Mouse (Mus musculus): ENCODE data around the gene Plekha7.

Gene Plekha7

DNA sequence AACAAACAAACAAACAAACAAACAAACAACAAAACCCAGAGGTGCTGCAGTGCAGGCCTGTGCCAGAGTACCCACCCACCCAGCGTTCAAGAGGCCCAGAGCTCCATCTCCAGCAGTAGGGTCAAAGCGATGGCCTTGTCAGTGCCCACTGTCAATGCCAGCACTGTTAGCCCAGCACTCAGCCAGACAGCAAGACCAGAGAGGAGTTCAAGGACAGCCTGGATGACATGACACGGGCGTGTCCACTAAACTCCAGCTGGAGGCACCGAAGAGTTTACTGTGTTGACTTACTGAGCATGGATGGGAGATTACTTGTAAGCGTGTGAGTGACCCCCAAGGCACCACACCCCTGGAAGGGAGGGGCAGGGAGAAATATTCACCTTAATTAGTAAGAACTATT is 81.9 kb downstream of the Plekha7 start:
- in situ Hi-C loops (cut with MboI; ENCODE audit: unreplicated experiment in 2 of 2) = no loop called here

DNA sequence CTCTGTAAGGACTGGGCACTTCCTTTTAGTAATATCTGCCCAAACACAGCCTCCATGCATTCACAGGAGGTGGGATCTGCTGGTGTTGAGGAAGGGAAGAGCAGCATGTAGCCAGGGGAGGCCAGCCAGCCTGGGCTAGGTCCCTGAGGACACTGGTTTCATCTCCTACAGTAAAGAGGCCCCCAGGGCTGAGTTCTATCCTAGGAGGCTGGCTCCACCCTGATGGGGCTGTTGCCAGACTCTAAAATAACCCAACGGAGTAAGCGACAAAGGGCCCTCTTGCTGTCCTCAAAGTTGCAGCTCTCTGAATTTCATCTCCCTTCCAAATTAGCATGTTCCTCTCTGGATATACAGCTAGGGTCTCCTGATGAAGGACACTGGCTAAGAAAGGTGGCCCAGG is 83.6 kb downstream of the Plekha7 start:
- in situ Hi-C loops (cut with MboI; ENCODE audit: unreplicated experiment in 2 of 2) = no loop called here

DNA sequence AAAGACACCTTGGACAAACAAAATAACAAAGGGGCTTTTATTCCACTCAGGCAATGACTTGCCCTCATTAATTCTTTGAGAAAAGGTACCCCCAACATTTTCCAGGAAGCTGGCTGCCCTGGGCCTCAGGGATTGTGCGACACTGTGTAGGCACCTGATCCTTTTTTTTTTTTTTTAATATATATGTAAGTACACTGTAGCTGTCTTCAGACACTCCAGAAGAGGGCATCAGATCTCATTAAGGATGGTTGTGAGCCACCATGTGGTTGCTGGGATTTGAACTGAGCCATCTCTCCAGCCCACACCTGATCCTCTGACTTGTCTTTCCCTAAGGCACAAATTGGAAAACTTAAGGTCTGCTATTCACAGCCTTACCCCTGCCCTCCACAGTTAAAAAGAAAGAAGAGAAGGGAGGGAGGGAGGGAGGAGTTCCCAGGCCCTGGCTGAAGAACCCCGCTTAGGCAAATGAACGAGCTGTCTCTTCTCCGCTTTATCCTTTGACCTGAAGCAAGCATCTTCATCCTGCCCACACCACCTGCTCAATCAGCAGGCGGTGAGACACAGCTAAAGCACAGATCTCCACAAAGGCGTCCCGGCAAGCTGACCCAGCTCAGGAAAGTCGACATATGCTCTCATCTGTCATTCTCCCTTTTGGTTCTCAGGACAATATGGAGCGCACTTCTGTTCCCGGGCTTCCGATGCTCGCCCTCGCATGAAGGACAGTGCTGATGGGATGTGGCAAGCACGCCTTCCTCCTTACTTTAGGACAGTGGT is 85.0 kb downstream of the Plekha7 start:
- in situ Hi-C loops (cut with MboI; ENCODE audit: unreplicated experiment in 2 of 2) = no loop called here

DNA sequence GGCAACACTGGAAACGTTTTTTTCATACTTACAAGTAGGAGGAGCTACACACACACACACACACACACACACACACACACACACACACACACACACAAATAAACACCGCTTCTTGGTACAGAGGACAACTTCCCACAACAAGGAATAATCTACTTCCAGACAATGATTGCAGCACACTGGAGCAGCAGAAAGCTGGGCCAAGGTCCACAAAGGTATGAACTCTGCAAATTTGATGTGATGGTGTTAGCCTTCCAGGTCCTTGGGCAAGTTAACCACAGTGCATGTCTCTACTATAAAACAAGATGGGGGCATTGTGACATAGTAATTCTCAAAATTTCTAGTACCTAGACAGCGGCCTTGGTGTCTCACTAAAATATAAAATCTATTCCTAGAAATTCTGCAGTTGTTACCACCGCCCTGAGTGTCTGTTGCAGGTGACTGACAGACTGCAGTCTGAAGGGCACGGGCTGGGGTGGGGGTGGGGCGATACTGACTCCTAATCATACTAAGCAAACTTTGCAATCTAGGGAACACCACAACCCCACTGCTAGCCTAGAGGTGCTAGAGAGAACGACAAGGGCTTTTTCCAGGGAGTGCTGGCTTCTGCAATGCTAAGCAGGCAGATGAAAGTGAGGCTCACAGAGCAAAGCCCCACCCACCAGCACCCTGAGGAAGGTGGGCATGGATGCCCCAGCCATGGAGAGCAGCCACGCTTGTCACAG is 85.7 kb downstream of the Plekha7 start:
- in situ Hi-C loops (cut with MboI; ENCODE audit: unreplicated experiment in 2 of 2) = no loop called here

DNA sequence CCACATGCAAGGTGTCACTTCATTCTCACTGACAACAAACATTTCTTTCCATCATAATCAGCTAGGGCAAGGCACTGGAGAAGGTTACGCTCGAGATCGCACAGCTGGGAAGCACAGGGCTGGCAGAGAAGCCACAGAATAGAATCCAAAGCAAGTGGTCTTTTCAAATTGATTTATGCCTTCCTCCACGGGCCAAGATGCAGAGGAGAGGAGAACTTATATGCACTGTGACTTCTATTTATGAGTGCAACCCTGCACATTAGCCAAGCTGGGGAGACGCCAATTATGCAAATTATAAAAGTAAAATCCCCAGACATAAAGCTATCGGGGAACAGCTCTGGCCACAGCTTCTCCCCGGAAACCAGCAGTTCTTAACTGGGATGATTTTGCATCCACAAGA is 86.3 kb downstream of the Plekha7 start:
- in situ Hi-C loops (cut with MboI; ENCODE audit: unreplicated experiment in 2 of 2) = no loop called here

DNA sequence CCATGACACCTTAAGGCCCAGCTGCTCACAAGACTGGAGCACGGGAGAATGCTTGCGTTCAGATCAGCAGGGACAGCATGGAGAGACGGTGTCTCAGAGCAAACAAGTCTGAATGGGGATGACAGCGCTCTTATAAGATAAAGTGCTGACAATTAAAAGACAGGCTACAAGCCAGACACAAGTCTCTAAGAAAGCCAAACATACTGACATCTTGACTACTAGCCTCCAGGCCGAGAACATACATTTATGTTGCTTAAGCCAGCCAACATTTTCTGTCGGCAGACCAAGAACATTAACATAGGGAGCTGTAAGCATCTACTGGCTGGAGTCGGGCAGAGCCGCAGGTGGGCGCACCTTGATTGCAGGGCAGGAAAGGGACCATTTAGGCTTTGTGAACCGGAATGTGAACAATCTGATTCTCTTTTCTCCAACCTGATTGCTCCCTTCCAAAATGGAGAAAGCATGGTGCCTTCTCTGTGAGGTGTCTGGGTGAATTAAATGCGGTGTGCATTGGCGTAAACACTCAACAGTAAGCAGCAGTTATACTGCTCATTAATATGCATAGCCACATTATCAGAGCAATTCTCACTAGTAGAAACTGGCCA is 88.0 kb downstream of the Plekha7 start:
- in situ Hi-C loops (cut with MboI; ENCODE audit: unreplicated experiment in 2 of 2) = no loop called here

DNA sequence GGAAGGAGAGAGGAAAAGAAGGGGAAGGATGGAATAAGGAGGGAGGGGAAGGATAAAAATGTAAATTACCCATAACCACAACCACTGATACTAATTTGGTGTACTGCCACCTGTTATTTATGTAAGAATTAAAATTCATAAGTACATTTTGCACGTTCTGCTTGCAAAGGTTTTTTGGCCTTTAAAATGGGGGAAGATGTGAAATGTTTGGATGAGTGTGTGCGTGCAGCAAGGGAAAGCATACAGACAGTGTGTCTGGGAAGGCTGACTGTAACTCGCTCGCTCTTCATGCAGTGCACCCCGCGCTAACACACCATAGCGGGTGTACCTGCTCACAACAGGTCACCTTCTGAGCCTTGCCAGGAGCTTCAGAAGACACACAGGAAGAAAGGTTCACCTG is 90.4 kb downstream of the Plekha7 start:
- in situ Hi-C loops (cut with MboI; ENCODE audit: unreplicated experiment in 2 of 2) = no loop called here

DNA sequence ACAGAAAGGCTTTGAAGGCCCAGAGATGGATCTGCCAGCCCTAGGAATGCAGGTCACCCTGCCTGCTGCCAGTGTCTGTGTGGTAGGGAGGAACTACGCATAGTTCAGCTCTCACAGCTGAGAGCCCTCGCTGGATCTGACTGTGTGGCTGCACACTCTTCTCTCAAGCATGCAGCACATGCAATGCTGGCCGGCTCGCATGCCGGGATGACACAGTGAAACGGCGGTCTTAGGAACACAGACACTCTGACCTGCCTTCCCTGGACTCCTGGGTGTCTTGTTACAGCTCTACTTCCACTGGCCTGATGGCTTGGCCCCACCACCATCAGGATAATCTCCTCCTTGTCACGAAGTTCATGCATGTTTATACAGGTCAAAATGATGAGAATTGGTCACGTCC is 96.3 kb downstream of the Plekha7 start:
- in situ Hi-C loops (cut with MboI; ENCODE audit: unreplicated experiment in 2 of 2) = no loop called here

DNA sequence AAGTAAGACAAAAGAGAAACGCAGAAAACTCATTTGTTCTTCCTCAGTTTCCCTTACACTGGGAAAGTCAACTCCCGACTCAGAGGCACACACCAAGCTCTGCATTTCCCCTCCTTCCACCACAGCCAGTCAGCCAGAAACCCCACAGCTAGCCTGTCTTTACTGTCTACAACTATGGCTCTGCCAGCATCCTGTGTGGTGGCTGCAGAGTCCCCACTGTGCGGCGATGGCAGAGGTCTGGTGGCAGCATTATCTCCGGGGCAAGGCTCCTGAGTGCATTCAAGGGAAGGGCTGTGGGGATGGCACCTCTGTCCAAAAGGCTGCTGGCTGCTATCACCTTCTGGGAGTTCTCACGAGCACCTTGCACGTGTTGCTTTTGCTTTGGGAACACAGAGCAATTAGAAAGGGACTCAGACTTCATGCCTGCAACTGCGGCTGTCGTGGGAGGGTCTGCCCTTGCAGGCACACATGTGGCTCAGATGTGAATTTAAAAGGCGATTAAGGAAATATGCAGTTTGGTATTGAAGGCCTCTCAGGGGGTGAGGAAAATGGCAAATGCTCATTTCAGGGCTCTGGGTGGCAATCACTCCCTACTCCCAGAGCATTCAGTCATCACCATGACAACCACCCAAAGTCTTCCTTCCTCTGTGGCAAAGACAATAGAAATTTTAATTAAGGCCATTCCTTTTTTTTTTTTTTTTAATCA is 98.1 kb downstream of the Plekha7 start:
- in situ Hi-C loops (cut with MboI; ENCODE audit: unreplicated experiment in 2 of 2) = no loop called here

DNA sequence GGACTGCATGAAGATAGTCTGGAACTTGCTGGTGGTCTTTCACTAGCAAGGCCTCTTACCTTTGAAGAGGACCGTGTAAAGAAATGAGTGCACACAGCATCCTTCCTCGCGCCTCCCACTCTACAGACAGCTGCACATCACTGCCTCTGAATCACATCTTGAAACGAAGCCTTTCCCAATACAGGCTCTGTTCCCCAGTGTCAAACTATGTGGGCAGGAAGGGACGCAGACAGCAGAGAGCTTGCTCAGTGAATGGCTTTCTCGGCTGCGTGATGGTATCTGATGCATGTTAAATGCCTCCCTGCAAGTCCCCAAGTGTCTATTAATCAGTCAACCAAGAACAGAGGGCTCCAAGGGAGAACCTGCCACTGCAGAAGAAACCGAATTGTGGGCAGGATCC is 99.3 kb downstream of the Plekha7 start:
- in situ Hi-C loops (cut with MboI; ENCODE audit: unreplicated experiment in 2 of 2) = no loop called here

DNA sequence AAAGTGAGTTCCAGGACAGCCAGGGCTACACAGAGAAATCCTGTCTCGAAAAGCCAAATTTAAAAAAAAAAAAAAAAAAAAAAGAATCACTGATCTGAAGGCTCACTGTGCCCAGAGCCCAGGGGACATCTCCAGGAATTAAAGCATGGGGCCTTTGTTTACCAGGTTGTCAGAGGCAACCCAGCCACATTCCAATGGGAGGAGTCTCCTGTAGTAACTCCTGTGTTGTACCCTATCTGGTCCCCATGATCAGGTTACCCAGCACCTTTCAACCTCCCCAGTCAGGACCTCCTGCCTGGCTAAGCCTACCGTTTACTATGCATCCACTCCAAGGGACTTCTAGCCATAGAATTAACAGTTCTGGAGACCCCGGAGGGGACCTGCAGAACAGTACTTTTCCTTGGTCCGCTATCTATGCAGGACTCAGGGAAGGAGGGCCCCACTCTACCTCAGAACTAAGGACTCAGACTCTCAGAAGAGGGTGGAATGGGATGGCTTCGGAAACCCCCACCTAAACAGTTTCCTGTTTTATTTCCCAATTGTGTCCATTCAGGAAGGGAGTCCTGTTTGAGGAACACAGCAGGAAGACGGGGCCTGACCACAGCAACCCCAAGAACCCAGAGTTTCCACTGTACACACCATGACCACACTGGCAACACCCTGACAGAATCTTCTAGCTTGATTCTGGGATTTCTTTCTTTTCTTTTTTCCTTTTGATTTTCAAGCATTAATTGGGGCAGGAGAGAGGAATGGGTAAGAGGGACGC is 101.2 kb downstream of the Plekha7 start:
- in situ Hi-C loops (cut with MboI; ENCODE audit: unreplicated experiment in 2 of 2) = no loop called here

DNA sequence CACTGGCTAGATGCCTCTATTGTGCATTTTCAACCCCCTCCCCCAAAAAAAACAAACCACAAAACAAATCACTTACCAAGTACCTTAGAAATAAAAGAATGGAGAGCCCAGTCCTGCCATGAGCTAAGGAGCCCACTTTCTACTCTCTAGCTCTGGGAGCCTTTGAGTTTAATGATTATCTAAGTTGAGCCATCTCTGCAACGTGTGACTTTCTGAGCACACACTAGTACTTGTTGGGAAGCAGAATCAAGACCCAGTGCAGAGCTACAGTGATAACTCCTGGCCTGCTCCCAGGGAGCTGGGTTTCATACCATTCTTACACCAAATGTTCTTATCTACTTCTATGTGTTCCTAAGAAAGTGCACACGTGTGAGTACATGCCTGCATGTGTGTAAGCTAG is 102.7 kb downstream of the Plekha7 start:
- in situ Hi-C loops (cut with MboI; ENCODE audit: unreplicated experiment in 2 of 2) = no loop called here

DNA sequence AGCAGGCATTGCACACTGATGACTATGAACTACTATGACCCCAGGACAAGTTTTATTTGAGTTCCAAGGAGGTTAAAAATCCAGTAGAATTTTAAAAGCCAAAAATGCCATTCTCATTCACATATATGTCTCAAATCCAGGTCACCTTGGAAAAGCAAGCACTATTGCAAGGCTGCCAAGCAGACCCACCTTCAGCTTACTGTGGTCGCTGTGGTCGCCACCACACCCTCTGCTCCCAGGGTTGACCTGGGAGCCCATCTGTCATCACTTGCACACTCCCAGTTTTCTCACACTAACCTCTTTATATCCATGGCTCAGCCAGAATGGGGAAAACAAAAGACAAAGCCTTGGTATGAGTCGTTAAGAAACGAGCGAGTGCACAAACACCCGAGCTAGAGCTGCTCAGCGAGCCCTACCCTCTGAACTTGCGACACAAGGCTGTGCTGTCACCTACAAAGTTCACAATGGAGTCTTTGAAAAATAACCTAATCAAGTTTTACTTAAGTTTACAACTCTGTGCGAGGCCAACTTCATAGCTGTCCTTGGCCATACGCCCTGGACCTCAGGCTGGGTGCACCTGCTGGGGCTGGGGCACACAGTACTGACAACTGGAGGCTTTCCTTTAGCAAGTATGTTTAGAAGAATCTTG is 106.0 kb downstream of the Plekha7 start:
- in situ Hi-C loops (cut with MboI; ENCODE audit: unreplicated experiment in 2 of 2) = no loop called here

DNA sequence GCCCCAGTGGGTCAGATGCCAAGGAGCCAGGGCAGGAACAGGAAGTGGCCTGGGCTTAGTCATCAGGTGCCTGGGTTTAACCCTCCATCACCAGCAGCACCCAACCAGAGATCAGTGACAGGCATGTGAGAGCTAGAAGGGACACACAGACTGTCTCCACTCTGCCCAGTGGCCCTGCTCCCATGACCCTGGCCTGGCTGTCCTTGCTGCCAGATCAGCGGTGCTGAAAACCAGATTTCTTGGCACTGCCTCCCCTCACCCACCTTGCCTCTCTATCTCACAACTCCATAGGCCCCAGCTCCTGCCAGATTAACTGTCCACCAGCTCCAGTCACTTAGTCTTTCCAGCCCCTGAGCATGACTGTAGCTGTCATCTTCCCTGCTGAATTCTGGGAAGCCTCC is 107.2 kb downstream of the Plekha7 start:
- in situ Hi-C loops (cut with MboI; ENCODE audit: unreplicated experiment in 2 of 2) = no loop called here

DNA sequence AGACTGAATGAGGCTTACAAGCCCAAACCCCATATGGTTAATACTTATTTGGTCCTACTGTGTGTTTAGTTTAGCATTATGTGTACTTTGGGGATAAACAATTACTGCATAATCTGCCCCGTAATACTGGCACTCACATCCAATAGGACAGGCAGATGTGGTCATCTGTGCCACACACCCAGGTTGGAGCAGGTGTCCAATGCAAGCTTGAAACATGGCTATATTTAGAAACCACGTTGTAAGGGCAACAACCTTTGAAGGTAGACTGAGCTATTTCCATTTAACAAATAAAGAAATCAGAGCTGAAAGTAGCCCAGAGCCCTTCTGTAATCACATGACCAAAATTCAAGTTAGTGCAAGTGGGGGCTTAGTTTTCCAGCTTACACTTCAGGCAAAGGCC is 107.6 kb downstream of the Plekha7 start:
- in situ Hi-C loops (cut with MboI; ENCODE audit: unreplicated experiment in 2 of 2) = no loop called here

DNA sequence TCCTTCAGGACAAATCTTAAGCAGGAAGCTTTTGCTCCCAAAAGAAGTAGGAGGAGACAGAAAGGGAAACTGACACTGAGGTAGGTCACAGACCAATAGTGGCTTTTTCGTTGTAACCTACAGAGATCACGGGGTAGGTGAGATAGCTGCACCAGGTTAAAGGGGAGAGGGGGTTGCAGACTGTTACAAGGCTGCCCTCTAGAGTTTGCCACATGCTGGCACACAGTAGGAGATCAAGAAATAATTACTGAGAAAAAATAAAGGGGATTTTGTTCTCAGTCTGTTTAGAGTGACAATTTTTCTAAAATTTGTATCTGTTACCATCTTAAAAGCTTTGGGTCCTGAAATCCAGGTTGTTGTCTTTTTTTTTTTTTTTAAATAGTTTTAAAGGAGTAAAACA is 109.3 kb downstream of the Plekha7 start:
- in situ Hi-C loops (cut with MboI; ENCODE audit: unreplicated experiment in 2 of 2) = no loop called here

DNA sequence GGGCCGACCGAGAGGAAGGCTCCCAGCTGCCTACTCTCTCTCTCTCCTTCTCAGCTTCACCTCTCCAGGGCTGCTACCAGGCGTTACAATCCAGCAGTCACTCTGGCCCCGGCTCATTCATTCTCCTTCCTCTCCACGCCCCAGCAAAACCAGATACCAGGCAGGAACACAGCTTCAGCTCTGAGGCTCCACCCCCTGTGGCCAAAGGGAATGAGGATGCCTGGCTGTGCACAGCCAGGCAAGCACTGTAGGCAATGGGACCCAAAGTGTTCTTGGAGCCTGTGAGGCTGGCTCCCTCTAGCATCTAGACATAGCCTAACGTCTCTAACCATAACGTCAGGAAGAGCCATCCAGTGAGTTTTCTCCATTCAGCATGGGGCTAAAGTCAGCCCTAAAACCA is 109.8 kb downstream of the Plekha7 start:
- in situ Hi-C loops (cut with MboI; ENCODE audit: unreplicated experiment in 2 of 2) = no loop called here

DNA sequence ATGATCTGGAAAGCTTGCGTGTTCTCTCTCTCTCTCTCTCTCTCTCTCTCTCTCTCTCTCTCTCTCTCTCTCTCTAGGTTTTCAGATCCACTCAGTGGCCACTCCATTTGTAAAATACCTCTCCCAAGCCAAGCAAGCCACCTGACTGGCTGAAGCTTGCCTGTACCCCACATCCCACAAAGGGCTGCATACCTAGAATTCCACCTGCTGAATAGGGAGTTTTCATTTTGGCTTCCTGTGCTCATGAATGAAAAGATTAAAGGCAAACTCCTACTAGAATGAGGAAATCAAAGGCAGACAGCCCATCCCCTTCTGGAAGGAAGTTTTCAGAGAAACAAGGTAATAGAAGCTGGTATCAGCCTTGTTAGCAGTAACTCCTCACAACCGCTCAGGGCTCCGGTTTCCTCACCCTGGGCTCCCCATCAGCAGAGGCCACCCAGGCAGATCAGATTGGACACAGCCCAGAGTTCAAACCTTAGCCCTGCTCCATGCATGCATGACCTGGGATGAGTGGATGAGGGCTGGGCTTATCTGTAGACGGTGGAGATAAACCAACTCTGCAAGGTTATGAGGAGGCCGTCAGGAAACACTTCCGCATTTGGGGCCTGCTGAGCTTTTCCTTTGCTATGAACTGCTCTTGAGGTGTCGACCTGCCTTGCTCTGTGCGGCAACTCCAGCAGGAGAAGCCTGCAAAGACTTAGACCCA is 111.0 kb downstream of the Plekha7 start:
- in situ Hi-C loops (cut with MboI; ENCODE audit: unreplicated experiment in 2 of 2) = no loop called here

DNA sequence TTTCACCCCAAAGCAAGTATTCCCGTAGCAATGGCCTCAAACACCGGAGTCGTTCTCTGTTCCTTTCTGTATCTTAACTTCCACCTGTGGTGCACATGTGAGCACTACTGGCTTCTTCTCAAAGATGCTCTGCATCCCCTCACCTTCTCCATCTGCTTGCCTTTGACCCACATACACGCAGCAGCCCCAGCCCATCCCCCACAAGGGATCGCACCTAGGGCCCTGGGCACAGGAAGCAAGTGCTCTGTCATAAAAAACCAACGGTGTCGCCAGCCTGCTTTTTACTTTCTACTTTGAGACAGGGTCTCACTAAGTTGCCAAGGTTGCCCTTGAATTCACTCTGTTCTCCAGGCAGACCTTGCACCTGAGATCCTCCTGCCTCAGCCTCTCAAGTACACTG is 113.2 kb downstream of the Plekha7 start:
- in situ Hi-C loops (cut with MboI; ENCODE audit: unreplicated experiment in 2 of 2) = no loop called here

DNA sequence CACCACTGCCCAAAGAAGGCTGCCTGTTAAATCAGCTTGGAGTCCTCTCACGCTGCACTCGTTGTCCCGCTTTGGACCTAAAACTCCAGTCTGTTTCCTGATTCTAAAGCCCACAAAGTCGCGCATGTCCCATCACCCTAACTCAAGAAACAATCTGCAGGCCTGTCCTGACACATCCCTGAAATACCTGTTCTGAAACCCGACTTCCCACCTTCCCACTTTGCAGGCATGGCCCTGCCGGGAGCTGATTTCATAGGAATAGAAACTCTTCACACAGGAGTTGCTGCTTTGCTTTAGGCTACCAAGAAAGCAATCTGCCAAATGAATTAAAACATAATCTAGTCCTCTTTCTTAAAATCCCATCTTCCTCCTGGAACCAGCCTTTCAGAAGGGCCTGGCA is 115.2 kb downstream of the Plekha7 start:
- in situ Hi-C loops (cut with MboI; ENCODE audit: unreplicated experiment in 2 of 2) = no loop called here
